Mouse (Mus musculus): ENCODE results near the gene Map3k20. TPM values are rescaled to one million over a fixed set of nuclear protein-coding genes. Genes with fewer than 3 reads are reported as not detected.

The Map3k20 gene
- polyA plus RNA-seq, 1 experiment from 2014 or later, result 3.8 TPM

DNA sequence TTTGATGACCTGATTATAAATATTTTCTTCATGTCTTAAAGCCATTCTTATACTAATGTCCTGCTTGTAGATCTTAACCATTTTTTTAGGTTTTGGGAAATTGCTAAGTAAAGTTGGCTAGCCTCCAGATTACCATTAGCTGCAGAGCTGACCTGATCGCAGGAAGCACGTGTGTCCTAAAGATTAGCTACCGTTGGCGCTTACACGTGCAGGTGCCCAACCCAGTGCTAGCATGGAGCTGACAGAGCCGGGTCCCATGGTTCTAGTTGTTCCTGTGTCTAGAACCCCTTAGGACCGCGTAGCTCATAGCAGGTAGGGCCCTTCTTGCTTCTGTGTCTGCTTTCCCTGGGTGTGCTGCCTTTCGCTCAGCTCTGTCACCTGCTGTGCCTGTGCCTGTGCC, 194.4 kb downstream of the Map3k20 start:
- Histone ChIP-seq H3K4me2 (no peak overlapping the region), H3K36me3 (peaks cover 16% of the 10 kb centered on the region), H3K9ac (no peak overlapping the region), H3K27ac (no peak overlapping the region), H3K4me3 (no peak overlapping the region), H3K27me3 (no peaks in the 10 kb centered on the region), H3K9me3 (no peaks in the 10 kb centered on the region), H3K4me1 (replicated peaks) (peaks cover 33% of the 10 kb centered on the region)
- ATAC-seq (ENCODE audit: low FRiP score), result no peak
- WGBS, result 90% methylated on average over 9 of the region's 9 CpGs

DNA sequence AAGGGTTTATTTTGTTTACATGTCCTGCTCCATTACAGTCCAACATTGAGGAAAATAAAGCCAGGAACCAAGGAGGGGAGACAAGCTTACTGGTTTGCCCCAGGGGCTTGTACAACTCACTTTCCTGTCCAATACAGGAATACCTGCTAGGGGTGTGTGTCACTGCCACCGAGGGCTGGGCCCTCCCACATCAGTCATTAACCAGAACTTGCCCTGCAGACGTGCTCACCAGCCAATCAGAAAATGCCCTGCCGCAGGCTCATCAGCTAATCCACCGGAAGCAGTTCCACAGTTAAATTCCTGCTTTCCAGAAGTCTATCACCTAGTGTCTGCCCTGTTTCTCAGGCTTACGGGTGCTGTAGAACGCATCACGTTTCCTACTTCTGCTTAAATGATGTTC, 206.2 kb downstream of the Map3k20 start:
- 50% methylated on average over 7 of the region's 7 CpGs for WGBS
- no peak overlapping the region for H3K27ac ChIP-seq
- H3K4me1 ChIP-seq (replicated peaks), result no peaks in the 10 kb centered on the region
- no peaks in the 10 kb centered on the region for H3K36me3 ChIP-seq
- H3K27me3 ChIP-seq, result no peaks in the 10 kb centered on the region
- H3K4me2 ChIP-seq, result no peak overlapping the region
- H3K9ac ChIP-seq, result no peak overlapping the region
- no peak for ATAC-seq (ENCODE audit: low FRiP score)
- H3K4me3 ChIP-seq, result no peak overlapping the region
- no peaks in the 10 kb centered on the region for H3K9me3 ChIP-seq

Other genes starting within 250 kb of the Map3k20 start
- 29.3 and 30.2 TPM in 2 replicates for gene Cdca7, start 190.5 kb downstream of the Map3k20 start, polyA plus RNA-seq (2015; fragmentation: Nextera tagmentation; extraction: Ambion mirVana)